Mouse (Mus musculus): ENCODE measurements at regions not wholly inside any gene's neighbourhood (a gene's known extent, or its start where the extent isn't known, plus 50 kb on each side); places are given as distances from the start of the nearest gene placed in this dataset.

GRCm38 (mm10) chr5:12233377-12234096 is 149.6 kb upstream of the Sema3d start:
- no peak for DNase-seq

GRCm38 (mm10) chr5:12243179-12243805 is 139.9 kb upstream of the Sema3d start:
- no peak for DNase-seq

- no peak for DNase-seq
Observed at GRCm38 (mm10) chr5:12293685-12294084, 89.5 kb upstream of the Sema3d start.

- no peak for DNase-seq
Observed at GRCm38 (mm10) chr5:12297331-12297730, 85.9 kb upstream of the Sema3d start.

- DNase-seq: no peak
Observed at GRCm38 (mm10) chr5:12301833-12302808, 81.1 kb upstream of the Sema3d start.

- no peak for DNase-seq
Observed at GRCm38 (mm10) chr5:12309408-12309807, 73.8 kb upstream of the Sema3d start.

- no peak for DNase-seq
Observed at GRCm38 (mm10) chr5:12332648-12333305, 50.4 kb upstream of the Sema3d start.
